Mouse (Mus musculus): Measurements from ENCODE around the gene Ppm1g. TPM values are rescaled to one million over a fixed set of nuclear protein-coding genes. Genes with fewer than 3 reads are reported as not detected.

The Ppm1g gene
- total and polyA plus RNA-seq, 3 experiments, result 96.9 to 366 (median 182) TPM

- no peak within 1 kb of the TSS for H3K27ac ChIP-seq (ENCODE audit: insufficient read depth, low read depth)
- TF ChIP-seq NRF1 (IDR thresholded peaks at IDR 0.05; ENCODE audit: low read depth, low read length), result peak; percentile 52
- TF ChIP-seq IRF4 (IDR thresholded peaks at IDR 0.05; ENCODE audit: low read depth, low read length), result no peak
- 0 out of 2 replicates have a peak, but pooled peaks have one; percentile 30 for TF ChIP-seq TCF12 (IDR thresholded peaks at IDR 0.05; ENCODE audit: low read depth, low read length)
- 0 out of 2 replicates have a peak, but pooled peaks have one; percentile 49 for TF ChIP-seq MAZ (IDR thresholded peaks at IDR 0.05; ENCODE audit: low read depth, low read length)
- TF ChIP-seq MYC (IDR thresholded peaks at IDR 0.05; ENCODE audit: low read depth, low read length), result 0 out of 2 replicates have a peak, but pooled peaks have one; percentile 10
- TF ChIP-seq EP300 (IDR thresholded peaks at IDR 0.05; ENCODE audit: low read length), result no peak
- TF ChIP-seq PAX5 (IDR thresholded peaks at IDR 0.05; ENCODE audit: low read length), result no peak
- no peak for TF ChIP-seq CHD1 (IDR thresholded peaks at IDR 0.05; ENCODE audit: low read depth, low read length)
- peak; percentile 35; the same call in 1 of the 2 replicates for TF ChIP-seq MXI1 (IDR thresholded peaks at IDR 0.05; ENCODE audit: low read depth, low read length)
- TF ChIP-seq BHLHE40 (IDR thresholded peaks at IDR 0.05; ENCODE audit: low read depth, low read length), result no peak
- TF ChIP-seq CTCF (conservative IDR thresholded peaks at IDR 0.05 in 1 of 2, IDR thresholded peaks at IDR 0.05 in 1 of 2; ENCODE audit: low read depth in 2 of 2, low read length in 2 of 2), result no peak
- peak; percentile 63; the same call in 1 of the 2 replicates for TF ChIP-seq POLR2AphosphoS2 (IDR thresholded peaks at IDR 0.05; ENCODE audit: low read depth, low read length)
- TF ChIP-seq ELF1 (IDR thresholded peaks at IDR 0.05; ENCODE audit: low read depth, low read length), result peak; percentile 12; the same call in 1 of the 2 replicates
- TF ChIP-seq TBP (conservative IDR thresholded peaks at IDR 0.05; ENCODE audit: low read depth, low read length), result no peak
- TF ChIP-seq USF2 (conservative IDR thresholded peaks at IDR 0.05; ENCODE audit: low read depth, low read length), result no peak
- TF ChIP-seq POLR2A (IDR thresholded peaks at IDR 0.05; ENCODE audit: low read depth, low read length), result peak; percentile 39; the same call in 1 of the 2 replicates
- TF ChIP-seq SMC3 (IDR thresholded peaks at IDR 0.05; ENCODE audit: low read depth, low read length), result no peak
- TF ChIP-seq JUND (conservative IDR thresholded peaks at IDR 0.05; ENCODE audit: low read depth, low read length), result no peak
- no peak for TF ChIP-seq ZKSCAN1 (IDR thresholded peaks at IDR 0.05; ENCODE audit: borderline replicate concordance, low read depth, low read length)
- TF ChIP-seq CHD2 (IDR thresholded peaks at IDR 0.05; ENCODE audit: low read length), result peak; percentile 19; the same call in 1 of the 2 replicates
- TF ChIP-seq ETS1 (conservative IDR thresholded peaks at IDR 0.05; ENCODE audit: low read depth, low read length), result no peak
- peaks cover 72 to 93% of the 10 kb centered on the region in 2 experiments for H3K36me3 ChIP-seq (replicated peaks in 1 of 2; ENCODE audit: control insufficient read depth in 1 of 2, insufficient read depth in 1 of 2, low read length in 1 of 2)
- no peaks in the 10 kb centered on the region for H3K9me3 ChIP-seq (replicated peaks; ENCODE audit: low read length)
- H3K27me3 ChIP-seq (replicated peaks), result no peaks in the 10 kb centered on the region
- peaks cover 0 to 11% of the 10 kb centered on the region in 2 experiments; a peak in 1 of 4 replicates for H3K4me1 ChIP-seq (ENCODE audit: control insufficient read depth in 1 of 2, insufficient read depth in 2 of 2)
- H3K9ac ChIP-seq (ENCODE audit: insufficient read depth, low read depth), result no peak within 1 kb of the TSS
- H3K4me2 ChIP-seq (ENCODE audit: insufficient read depth, low read depth, poor library complexity, severe bottlenecking), result peak within 1 kb of the TSS; percentile 30; the same call in 1 of the 2 replicates
- dilution Hi-C loops (cut with MboI; ENCODE audit: extremely low pct_ligation_motif_present, extremely low pct_unique_long_range_greater_than_20kb, low sequenced_read_pairs), result no loop called here
- H3K79me2 ChIP-seq (replicated peaks; ENCODE audit: control insufficient read depth, extremely low read depth, insufficient read depth, poor library complexity, severe bottlenecking), result no peaks in the 10 kb centered on the region
- in situ Hi-C loops (cut with MboI; ENCODE audit: low pct_ligation_motif_present, low pct_unique_long_range_greater_than_20kb, low sequenced_read_pairs), result no loop called here
- peak within 1 kb of the TSS; percentile 30 to 60 (median 54) for H3K4me3 ChIP-seq (replicated peaks in 1 of 3; ENCODE audit: low read depth in 2 of 3, low read length in 2 of 3, poor library complexity in 1 of 3)
- peak; percentile 40 for DNase-seq (ENCODE audit: extremely low read depth)
Observed at GRCm38 (mm10) chr5:31251541-31252101, 31.1 kb upstream of the Ppm1g start, which contains the start of gene Krtcap3. TSS of gene Krtcap3 (plus strand) at chr5:31251691.

- dilution Hi-C loops (cut with MboI; ENCODE audit: extremely low pct_ligation_motif_present, extremely low pct_unique_long_range_greater_than_20kb, low sequenced_read_pairs), result no loop called here
- Histone ChIP-seq H3K9me3 (replicated peaks; ENCODE audit: low read length) (no peaks in the 10 kb centered on the region), H3K9ac (ENCODE audit: insufficient read depth, low read depth) (no peak overlapping the region), H3K4me2 (ENCODE audit: insufficient read depth, low read depth, poor library complexity, severe bottlenecking) (no peak overlapping the region), H3K27ac (ENCODE audit: insufficient read depth, low read depth) (no peak overlapping the region), H3K79me2 (replicated peaks; ENCODE audit: control insufficient read depth, extremely low read depth, insufficient read depth, poor library complexity, severe bottlenecking) (no peaks in the 10 kb centered on the region), H3K4me3 (replicated peaks in 1 of 3; ENCODE audit: low read depth in 2 of 3, low read length in 2 of 3, poor library complexity in 1 of 3) (no peak overlapping the region), H3K36me3 (replicated peaks in 1 of 2; ENCODE audit: control insufficient read depth in 1 of 2, insufficient read depth in 1 of 2, low read length in 1 of 2) (peaks cover 76 to 97% of the 10 kb centered on the region in 2 experiments), H3K4me1 (ENCODE audit: control insufficient read depth in 1 of 2, insufficient read depth in 2 of 2) (peaks cover 0 to 11% of the 10 kb centered on the region in 2 experiments; a peak in 1 of 4 replicates), H3K27me3 (replicated peaks) (no peaks in the 10 kb centered on the region)
- no peak for DNase-seq (ENCODE audit: extremely low read depth)
- in situ Hi-C loops (cut with MboI; ENCODE audit: low pct_ligation_motif_present, low pct_unique_long_range_greater_than_20kb, low sequenced_read_pairs), result no loop called here
- TF ChIP-seq GABPA (IDR thresholded peaks at IDR 0.05; ENCODE audit: insufficient replicate concordance, low read depth, low read length), result no peak
- no peak for TF ChIP-seq TCF12 (IDR thresholded peaks at IDR 0.05; ENCODE audit: low read depth, low read length)
- TF ChIP-seq IRF4 (IDR thresholded peaks at IDR 0.05; ENCODE audit: low read depth, low read length), result no peak
- no peak for TF ChIP-seq JUND (conservative IDR thresholded peaks at IDR 0.05; ENCODE audit: low read depth, low read length)
- no peak for TF ChIP-seq POLR2AphosphoS2 (IDR thresholded peaks at IDR 0.05; ENCODE audit: low read depth, low read length)
- TF ChIP-seq ELF1 (IDR thresholded peaks at IDR 0.05; ENCODE audit: low read depth, low read length), result no peak
- no peak for TF ChIP-seq ETS1 (conservative IDR thresholded peaks at IDR 0.05; ENCODE audit: low read depth, low read length)
- TF ChIP-seq POLR2A (IDR thresholded peaks at IDR 0.05; ENCODE audit: low read depth, low read length), result no peak
Observed at GRCm38 (mm10) chr5:31250716-31251115, 30.2 kb upstream of the Ppm1g start.

Measured in CH12.LX (cell line).